Mouse (Mus musculus) heart, postnatal 0 days (tissue): Measurements from ENCODE around the gene Bcar3. TPM values are rescaled to one million over a fixed set of nuclear protein-coding genes. Genes with fewer than 3 reads are reported as not detected.

Experiments
- ATAC-seq: fragments of 200-750 bp; cut with Nextera tagmentation; 2 replicates; pipeline ENCODE4 v1.8.0; 2017; ENCODE audit warnings: low read depth, moderate number of reproducible peaks, moderate library complexity; ENCODE audit not compliant: insufficient read depth
- DNase-seq: peaks from one replicate; pipeline ENCODE4 v3.0.0-alpha.2; 2016; ENCODE audit warnings: low spot score
- H3K27ac ChIP-seq: fragments of 300-500 bp; sonication (generic); 2 replicates; pipeline ENCODE4 v1.5.1; 2014; ENCODE audit warnings: low read depth, mild to moderate bottlenecking
- H3K27me3 ChIP-seq: fragments of 300-500 bp; sonication (generic); 2 replicates; pipeline ENCODE4 v1.6.1; 2014; ENCODE audit warnings: low read length, mixed read lengths; ENCODE audit not compliant: control insufficient read depth, insufficient read depth
- H3K36me3 ChIP-seq: fragments of 300-500 bp; sonication (generic); replicated peaks from 2 replicates; pipeline ENCODE4 v1.6.1; 2014; ENCODE audit warnings: low read length, mixed read lengths; ENCODE audit not compliant: control insufficient read depth, insufficient read depth
- H3K4me1 ChIP-seq: fragments of 300-500 bp; sonication (generic); 2 replicates; pipeline ENCODE4 v1.6.1; 2014; ENCODE audit warnings: antibody characterized with exemption; ENCODE audit not compliant: control insufficient read depth, insufficient read depth
- H3K4me2 ChIP-seq: fragments of 300-500 bp; sonication (generic); 2 replicates; pipeline ENCODE4 v1.6.1; 2014; ENCODE audit warnings: low read depth, mild to moderate bottlenecking, low read length, moderate library complexity
- H3K4me3 ChIP-seq: fragments of 300-500 bp; sonication (generic); 2 replicates; pipeline ENCODE4 v1.5.1; 2014; ENCODE audit warnings: low read depth, low read length
- H3K9ac ChIP-seq: fragments of 300-500 bp; sonication (generic); replicated peaks from 2 replicates; pipeline ENCODE4 v1.6.1; 2014; ENCODE audit warnings: low read depth, low read length, mixed read lengths
- H3K9me3 ChIP-seq: fragments of 300-500 bp; sonication (generic); replicated peaks from 2 replicates; pipeline ENCODE4 v1.6.1; 2016; ENCODE audit warnings: low read length; ENCODE audit not compliant: control insufficient read depth
- CTCF ChIP-seq: IDR thresholded peaks from 2 replicates; pipeline ENCODE4 v1.5.1; 2016; ENCODE audit warnings: antibody characterized with exemption, control low read depth, low read depth
- EP300 ChIP-seq: IDR thresholded peaks from 2 replicates; pipeline ENCODE4 v1.6.1; 2016; ENCODE audit warnings: antibody characterized with exemption, low read depth
- WGBS: fragments of 180-500 bp; shearing (Covaris S2); extraction: QIAGEN DNeasy Blood & Tissue Kit; methylation state at CpG from one replicate; pipeline ENCODE4 v1.1.7; 2014; 5-methylcytosine and 5-hydroxymethylcytosine counted together
- polyA plus RNA-seq: library from polyadenylated mRNA; unstranded; fragments of >200 nt; fragmentation: Nextera tagmentation; extraction: Ambion mirVana; gene quantifications from 2 replicates; pipeline ENCODE4 v1.2.1, GENCODE M21; 2015
- total RNA-seq: library from RNA; depleted of rRNA; stranded (reverse); fragments of >200 nt; gene quantifications from 2 replicates; pipeline ENCODE4 v1.2.3, GENCODE M21; 2014; ENCODE audit warnings: low replicate concordance

The Bcar3 gene
- total and polyA plus RNA-seq, 2 experiments from 2014 or later, result 3.3 to 38.6 TPM

DNA sequence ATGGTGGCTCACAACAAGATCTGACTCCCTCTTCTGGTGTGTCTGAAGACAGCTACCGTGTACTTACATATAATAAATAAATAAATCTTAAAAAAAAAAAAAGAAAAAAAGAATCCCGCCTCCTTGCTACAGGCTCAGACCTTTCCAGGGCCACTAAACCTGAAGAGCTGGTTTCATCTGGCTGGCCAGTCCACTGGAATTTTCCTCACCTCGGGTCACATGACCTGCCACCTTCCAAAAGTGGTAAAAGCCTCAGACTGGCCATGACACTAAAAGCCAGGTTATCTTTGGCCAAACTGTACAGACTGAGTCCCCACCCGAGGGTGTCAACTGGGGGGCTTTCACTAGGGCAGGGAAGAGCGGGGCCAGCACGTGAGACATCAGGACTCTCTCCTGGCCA is 29.9 kb downstream of the Bcar3 start:
- H3K4me2 ChIP-seq, result no peak overlapping the region
- TF ChIP-seq CTCF, result no peak
- H3K9me3 ChIP-seq, result no peaks in the 10 kb centered on the region
- H3K4me3 ChIP-seq, result no peak overlapping the region
- H3K9ac ChIP-seq, result no peak overlapping the region
- peaks cover 44% of the 10 kb centered on the region for H3K27me3 ChIP-seq
- WGBS, result 85% methylated on average over 6 of the region's 6 CpGs
- no peak for DNase-seq
- no peak overlapping the region for H3K27ac ChIP-seq
- H3K36me3 ChIP-seq, result no peaks in the 10 kb centered on the region
- no peaks in the 10 kb centered on the region for H3K4me1 ChIP-seq
- no peak for ATAC-seq

DNA sequence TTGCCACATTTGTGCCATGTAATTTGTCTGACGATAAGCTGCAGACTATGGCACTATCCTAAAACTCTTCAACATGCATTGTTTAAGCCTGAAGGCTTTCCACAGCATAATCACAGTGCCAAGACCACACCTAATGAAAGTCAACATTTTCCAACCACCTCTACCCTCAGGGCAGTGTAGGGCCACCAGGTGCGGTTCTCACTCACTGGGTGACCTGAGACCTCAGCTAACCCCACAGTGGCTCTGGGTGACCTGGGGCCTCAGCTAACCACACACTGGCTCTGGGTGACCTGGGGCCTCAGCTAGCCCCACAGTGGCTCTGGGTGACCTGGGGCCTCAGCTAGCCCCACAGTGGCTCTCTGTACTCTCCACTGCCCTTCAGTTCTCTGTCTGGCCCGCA is 30.6 kb downstream of the Bcar3 start:
- WGBS, result 90% methylated on average over 3 of the region's 3 CpGs
- H3K9ac ChIP-seq, result no peak overlapping the region
- peaks cover 42% of the 10 kb centered on the region for H3K27me3 ChIP-seq
- H3K9me3 ChIP-seq, result no peaks in the 10 kb centered on the region
- H3K4me2 ChIP-seq, result no peak overlapping the region
- H3K27ac ChIP-seq, result no peak overlapping the region
- H3K36me3 ChIP-seq, result no peaks in the 10 kb centered on the region
- ATAC-seq (no peak), DNase-seq (no peak)
- no peak for TF ChIP-seq CTCF
- TF ChIP-seq EP300, result no peak
- H3K4me1 ChIP-seq, result no peaks in the 10 kb centered on the region
- H3K4me3 ChIP-seq, result no peak overlapping the region

DNA sequence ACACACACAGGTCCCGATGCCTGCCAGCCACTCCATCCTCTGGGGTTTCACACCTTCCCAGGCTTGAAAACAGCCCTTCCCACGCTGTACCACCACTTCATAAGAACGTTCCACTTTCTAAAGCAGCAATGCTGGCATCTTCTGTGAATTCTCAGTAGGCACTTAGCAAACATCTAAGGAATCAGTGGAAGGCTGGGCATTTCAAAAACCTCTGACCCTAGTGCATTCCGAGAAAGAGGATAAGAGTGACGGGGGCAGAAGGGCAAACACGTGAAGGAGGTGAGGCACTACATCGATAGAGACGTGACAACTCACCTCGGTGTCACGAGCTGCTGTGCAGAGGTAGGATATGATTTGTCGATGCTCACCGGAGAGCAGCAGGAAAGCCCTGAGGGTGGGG is 36.5 kb downstream of the Bcar3 start:
- ATAC-seq (no peak), DNase-seq (no peak)
- 58% methylated on average over 12 of the region's 12 CpGs for WGBS
- H3K4me3 ChIP-seq, result no peak overlapping the region
- H3K27ac ChIP-seq, result no peak overlapping the region
- H3K4me1 ChIP-seq, result peaks cover 7% of the 10 kb centered on the region
- peaks cover 46% of the 10 kb centered on the region for H3K27me3 ChIP-seq
- no peaks in the 10 kb centered on the region for H3K36me3 ChIP-seq
- no peaks in the 10 kb centered on the region for H3K9me3 ChIP-seq
- no peak overlapping the region for H3K4me2 ChIP-seq
- no peak overlapping the region for H3K9ac ChIP-seq
- no peak for TF ChIP-seq CTCF
- TF ChIP-seq EP300, result no peak

- Histone ChIP-seq H3K9ac (no peak overlapping the region), H3K27me3 (peaks cover 42% of the 10 kb centered on the region), H3K9me3 (no peaks in the 10 kb centered on the region), H3K27ac (peak overlapping the region; percentile 34), H3K36me3 (no peaks in the 10 kb centered on the region), H3K4me1 (peaks cover 7% of the 10 kb centered on the region), H3K4me2 (no peak overlapping the region), H3K4me3 (no peak overlapping the region)
- DNase-seq, result peak; percentile 31
- TF ChIP-seq EP300, result no peak
- no peak for TF ChIP-seq CTCF
- ATAC-seq, result peak; percentile 51
- 52% methylated on average over 4 of the region's 4 CpGs for WGBS
Observed at GRCm38 (mm10) chr3:122333493-122333892, 39.6 kb downstream of the Bcar3 start.

DNA sequence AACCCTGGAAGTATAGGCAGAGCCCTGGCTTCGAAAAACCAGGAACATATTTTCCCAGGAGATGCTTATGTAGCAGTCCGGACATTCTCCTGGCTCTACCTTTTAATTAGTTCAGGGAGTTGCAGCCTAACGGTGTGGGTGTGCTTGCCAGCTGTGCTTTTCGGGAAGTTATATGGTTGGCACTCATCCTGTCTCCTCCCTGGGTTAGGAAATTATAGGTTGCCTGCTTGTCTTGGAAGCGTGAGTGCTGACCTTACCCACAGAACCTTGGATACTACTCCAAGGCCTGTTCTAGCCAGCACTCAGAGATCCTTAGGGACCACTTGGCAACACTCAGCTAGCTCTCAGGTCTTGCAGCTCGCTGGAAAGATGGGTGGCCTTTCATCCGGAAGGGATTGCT is 40.0 kb downstream of the Bcar3 start:
- H3K36me3 ChIP-seq, result no peaks in the 10 kb centered on the region
- 55% methylated on average over 7 of the region's 7 CpGs for WGBS
- no peak overlapping the region for H3K4me2 ChIP-seq
- no peak for DNase-seq
- no peak for ATAC-seq
- H3K4me3 ChIP-seq, result no peak overlapping the region
- H3K27me3 ChIP-seq, result peaks cover 41% of the 10 kb centered on the region
- TF ChIP-seq EP300, result no peak
- TF ChIP-seq CTCF, result no peak
- no peaks in the 10 kb centered on the region for H3K9me3 ChIP-seq
- peak overlapping the region; percentile 43 for H3K27ac ChIP-seq
- H3K4me1 ChIP-seq, result peaks cover 7% of the 10 kb centered on the region
- no peak overlapping the region for H3K9ac ChIP-seq

GRCm38 (mm10) chr3:122334375-122334774 is 40.4 kb downstream of the Bcar3 start:
- Histone ChIP-seq H3K9me3 (no peaks in the 10 kb centered on the region), H3K27ac (peak overlapping the region; percentile 43), H3K9ac (no peak overlapping the region), H3K36me3 (no peaks in the 10 kb centered on the region), H3K4me2 (no peak overlapping the region), H3K4me1 (peaks cover 7% of the 10 kb centered on the region), H3K27me3 (peaks cover 38% of the 10 kb centered on the region), H3K4me3 (no peak overlapping the region)
- TF ChIP-seq CTCF, result no peak
- TF ChIP-seq EP300, result no peak
- DNase-seq (no peak), ATAC-seq (no peak)
- WGBS, result 45% methylated on average over 7 of the region's 7 CpGs
